Mouse (Mus musculus) spleen, postnatal 36 days (tissue): ENCODE measurements around the gene Bpifb9a.
"Not testable (repeated sequence)": the region's sequence is repeated elsewhere in the genome, so short reads cannot be mapped to it uniquely, and the experiment has no call there.

Source experiments
- DNase-seq, 2 experiments: peaks; one replicate each; pipeline ENCODE4 v3.0.0; 2022; ENCODE audit warnings: low spot score in 2 of 2, mixed read lengths in 1 of 2

The Bpifb9a gene

DNA sequence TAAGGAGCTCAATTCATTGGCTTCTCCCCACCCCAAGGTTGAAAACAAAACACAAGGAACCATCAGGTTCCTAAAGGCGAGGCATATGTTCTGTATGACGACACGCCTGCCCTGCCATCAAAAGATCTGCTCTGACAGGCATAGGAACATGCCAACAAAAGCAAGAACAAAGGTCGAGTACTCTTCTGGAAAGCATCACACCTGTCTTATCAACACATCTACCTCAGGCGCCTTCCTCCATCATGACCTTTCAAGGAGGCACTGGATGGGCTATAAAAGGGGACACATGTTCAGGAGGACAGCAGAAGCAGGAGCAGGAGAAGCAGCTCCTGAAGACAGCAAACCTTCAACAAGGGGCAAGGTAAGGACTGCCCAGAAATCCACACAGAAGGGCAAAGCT, at the start of gene Bpifb9a:
TSS of gene Bpifb9a (plus strand) at position 301 of the 400 bp plus-strand sequence.
- DNase-seq = not testable (repeated sequence)

DNA sequence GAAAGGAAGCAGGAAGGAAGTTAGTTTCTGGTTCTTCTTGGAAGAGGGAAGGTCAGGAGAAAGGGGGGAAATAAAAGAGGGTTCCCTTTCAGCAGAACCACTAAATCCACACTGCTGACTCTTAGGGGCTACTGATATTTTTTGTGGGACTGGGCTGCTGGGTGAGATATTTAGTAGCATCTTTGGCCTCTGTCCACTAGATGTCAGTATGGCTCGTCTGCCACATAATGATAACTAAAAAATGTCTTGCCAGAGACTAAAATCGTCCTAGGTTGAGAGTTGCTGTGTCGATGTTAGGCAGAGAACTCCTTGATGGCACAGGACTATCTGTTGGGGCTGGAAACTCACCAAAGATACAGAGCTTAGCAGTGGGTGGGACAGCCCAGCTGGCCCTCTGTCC, 48.5 kb upstream of the Bpifb9a start:
- DNase-seq = no peak

GRCm38 (mm10) chr2:154211121-154211520, 46.5 kb upstream of the Bpifb9a start:
- DNase-seq = no peak

DNA sequence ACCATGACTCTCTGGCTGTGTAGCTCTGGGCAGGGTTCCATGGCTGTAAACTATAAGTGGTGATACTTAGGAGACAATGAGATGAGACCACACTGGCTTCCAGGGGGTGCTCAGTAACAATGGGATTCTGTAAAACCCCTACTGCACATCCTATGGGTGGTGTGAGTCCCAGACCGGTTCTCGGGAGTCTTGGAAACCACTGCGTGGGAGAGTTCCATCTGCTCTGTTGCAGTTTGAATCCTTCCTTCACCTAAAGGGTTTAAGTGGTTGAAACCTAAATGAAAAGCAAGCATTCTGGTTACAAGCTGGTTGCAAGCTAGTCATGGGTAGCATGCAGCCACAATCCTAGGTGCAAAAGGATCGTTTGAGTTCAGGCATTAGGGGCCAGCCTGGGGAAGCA, 45.8 kb upstream of the Bpifb9a start:
- no peak for DNase-seq

GRCm38 (mm10) chr2:154215191-154215590, 42.5 kb upstream of the Bpifb9a start:
- peak; percentile 20 to 24 for DNase-seq

DNA sequence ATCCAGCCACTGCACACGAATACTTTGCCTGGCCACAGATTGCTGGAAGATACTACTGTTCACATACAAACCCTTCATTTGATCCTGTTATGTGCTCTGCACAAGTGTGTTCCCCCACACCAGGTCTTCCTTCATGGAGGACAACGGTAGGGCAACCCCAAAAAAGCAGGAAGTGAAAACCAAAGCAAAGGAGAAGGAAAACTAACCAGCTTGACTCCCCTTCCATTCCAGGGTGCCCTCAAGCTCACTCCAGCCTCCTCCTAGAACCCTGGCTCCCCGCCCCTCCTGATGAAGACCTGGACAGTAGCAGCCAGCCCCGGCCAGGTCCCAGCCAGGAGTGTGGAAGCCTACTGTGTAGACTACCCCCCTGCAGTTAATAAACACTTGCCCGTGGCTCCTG, 37.7 kb upstream of the Bpifb9a start:
- no peak for DNase-seq

GRCm38 (mm10) chr2:154223265-154223916, 34.3 kb upstream of the Bpifb9a start, which contains the start of gene Bpifb5:
Gene Bpifb5, plus strand, starts transcription at chr2:154223742.
- peak in 1 of 2 experiments; percentile 3 for DNase-seq

GRCm38 (mm10) chr2:154223917-154224273, 33.8 kb upstream of the Bpifb9a start:
- no peak for DNase-seq

GRCm38 (mm10) chr2:154226991-154227390, 30.7 kb upstream of the Bpifb9a start:
- DNase-seq = no peak

DNA sequence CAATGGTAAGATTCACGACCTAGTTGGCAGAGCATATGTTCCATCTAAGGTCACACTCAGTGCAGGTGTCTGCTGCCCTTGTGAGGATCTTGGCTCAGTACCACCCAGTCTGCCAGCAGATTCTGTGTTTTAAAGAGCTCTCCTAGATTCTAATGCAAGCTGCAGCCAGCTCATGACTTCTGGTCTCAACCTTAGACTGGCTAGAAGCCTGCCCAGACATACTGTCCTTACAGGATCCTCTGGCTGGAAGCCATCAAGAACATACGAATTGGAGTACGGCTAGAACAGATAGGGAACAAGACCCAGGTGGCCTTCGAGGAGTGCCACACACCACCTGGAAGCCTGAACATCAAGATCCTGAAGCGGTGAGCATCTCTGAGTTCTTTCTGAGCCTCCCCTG, 29.8 kb upstream of the Bpifb9a start:
- DNase-seq = no peak

GRCm38 (mm10) chr2:154233426-154233825, 24.2 kb upstream of the Bpifb9a start:
- DNase-seq = no peak

DNA sequence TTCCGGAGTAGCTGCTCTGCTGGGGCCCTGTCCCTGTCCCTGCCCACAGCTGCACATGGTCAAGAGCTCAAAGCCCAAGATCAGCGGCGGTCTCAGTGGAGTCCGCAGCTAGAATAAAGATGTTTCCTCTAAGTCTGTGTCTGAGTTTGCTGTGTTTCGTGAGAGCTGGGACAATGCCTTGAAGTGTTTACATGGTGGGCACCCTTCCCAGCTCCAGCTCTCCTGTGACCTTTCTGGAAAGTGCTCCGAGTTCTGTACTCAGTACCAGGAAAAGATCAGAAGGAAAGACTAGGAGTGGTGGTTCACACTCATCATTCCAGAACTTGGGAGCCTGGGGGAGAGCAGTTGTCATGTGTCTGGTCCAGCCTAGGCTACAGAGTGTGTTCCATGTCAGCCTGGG, 16.9 kb upstream of the Bpifb9a start:
- DNase-seq = no peak

DNA sequence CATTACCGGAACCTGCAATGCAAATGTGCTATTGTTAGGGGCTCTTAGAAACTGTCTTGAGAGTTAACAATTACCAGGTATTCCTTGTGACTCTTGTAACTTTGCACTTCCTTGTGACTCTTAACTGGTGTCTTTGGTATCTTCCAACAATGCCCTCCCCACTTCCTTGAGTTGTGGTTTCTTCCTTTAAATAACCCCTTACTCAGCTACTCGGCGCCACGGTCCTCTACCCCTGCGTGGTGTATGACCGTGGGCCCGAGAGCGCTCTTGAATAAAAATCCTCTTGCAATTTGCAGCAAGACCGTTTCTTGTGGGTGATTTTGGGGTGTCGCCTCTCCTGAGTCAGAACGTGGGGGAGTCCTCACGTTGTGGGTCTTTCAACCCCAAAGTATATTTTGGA, 14.9 kb upstream of the Bpifb9a start:
- DNase-seq = not testable (repeated sequence)

DNA sequence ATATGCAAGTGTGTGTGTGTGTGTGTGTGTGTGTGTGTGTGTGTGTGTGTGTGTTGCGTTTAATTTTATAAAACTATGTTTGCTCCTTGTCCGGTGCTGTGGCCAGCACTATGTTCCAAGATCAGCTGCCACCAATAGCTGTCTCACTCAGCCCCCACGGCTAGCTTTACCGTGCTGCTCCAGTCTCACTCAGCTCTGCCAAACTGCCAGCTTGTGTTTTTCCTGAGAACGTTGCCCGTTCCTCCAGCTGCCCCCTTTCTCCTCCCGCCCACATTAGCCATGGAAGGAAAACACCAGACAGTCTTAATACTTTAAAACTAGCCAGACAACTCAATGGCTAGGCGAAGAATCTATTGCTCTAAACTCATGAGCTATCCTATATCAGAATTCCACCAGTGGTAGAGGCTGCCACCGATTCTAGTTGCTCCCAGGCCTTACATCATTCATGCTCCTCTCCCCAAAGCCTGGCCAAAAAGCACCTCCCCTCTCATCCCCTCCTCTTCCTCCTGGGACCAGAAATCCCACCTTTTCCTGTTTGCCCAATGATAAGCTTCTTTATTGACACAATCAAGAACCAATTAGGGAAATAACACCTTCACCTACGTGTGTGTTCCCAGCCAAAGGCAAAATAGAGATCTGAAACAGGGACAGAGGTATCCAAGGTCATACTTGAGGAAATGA, 14.2 kb upstream of the Bpifb9a start:
- no peak for DNase-seq

GRCm38 (mm10) chr2:154245322-154245721, 12.3 kb upstream of the Bpifb9a start:
- DNase-seq = no peak

- DNase-seq = not testable (repeated sequence)
Observed at GRCm38 (mm10) chr2:154255254-154255653, 2.4 kb upstream of the Bpifb9a start.

DNA sequence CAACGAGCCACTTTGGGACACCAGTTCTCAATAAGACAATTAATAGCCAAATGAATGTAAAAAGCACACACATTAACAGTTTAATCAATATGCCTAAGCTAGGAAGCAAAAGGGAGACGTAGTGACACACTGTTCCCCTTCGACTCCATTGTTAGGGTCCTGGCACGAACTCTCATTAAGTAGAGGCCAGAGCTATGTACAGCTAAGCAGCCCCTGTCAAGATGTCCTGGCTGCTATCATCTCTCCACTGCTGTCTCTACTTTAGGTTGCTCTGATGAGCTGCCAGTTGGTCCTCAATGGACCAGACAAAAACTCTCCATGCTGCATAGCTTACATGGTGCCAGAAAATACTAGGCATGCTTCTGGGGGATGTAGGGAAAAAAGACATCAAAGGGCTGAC, 1.9 kb upstream of the Bpifb9a start:
- no peak for DNase-seq

DNA sequence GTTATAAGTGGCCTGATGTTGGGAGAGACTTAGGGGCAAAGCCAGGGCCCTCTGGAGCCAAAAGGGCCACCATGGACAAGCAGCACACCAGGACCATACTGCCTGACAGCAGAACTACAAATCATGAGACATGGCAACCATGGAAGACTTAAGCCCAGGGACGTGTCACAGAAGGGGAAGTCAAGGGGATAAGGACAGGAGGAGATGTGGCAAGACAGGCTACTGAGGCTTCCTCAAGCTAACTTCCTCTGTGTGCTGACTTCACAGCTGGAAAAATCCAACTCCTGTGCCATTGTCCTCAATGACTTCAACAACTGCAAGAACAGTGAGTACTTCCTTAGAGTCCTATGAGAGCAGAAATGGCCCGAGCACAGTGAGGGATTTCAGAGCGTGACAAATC, 6.7 kb downstream of the Bpifb9a start:
- DNase-seq = not testable (repeated sequence)

DNA sequence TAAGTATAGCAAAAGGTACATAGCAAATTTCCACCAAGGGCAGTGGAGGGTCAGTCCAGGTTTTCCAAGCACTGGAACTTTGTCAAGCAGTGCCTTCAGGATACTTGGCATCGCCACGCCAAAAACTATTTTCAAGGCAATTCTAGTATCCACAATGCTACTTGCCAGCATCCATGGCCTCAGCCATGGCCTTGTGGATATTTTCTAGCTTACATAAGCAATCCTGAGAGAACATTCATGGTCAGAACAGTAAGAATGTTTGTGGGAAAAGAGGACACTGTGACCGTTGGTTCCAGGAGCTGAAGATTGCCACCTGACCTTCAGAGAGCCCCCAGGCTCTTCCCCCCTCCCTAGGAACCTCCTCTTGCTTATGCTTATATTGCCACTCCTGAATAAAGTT, 34.2 kb downstream of the Bpifb9a start:
- DNase-seq = not testable (repeated sequence)

DNA sequence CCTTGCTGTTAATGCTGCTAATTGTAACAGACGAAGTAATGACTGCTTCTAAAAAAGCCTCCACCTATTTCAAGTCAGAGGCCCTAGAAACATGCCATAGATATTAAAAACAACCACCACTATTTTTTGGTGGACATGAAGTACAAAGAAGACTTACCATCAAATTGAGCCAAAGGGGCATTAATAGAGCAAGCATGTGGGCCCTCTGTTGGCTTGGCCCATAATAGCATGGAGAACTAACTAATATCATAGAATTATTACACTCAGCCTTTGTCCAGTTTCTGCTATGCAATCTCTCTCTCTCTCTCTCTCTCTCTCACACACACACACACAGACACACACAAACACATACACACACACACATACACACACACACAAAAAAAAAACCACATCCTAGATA, 35.2 kb downstream of the Bpifb9a start:
- DNase-seq = no peak

DNA sequence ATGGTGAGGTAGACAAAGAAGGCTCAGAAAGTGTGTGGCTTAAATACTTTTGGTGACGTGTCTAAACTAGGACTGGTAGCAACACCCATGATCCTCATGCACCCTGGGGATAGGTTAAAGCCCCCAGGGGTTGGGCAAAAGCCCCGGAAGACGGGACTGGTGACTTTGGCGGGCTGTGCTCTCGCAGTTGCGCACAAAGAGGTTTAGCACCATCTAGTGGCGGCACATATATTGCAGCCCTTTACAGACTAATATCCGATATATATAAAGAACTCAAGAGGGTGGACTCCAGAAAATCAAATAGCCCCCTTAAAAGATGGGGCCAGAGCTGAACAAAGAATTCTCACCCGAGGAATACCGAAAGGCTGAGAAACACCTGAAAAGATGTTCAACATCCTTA, 37.1 kb downstream of the Bpifb9a start:
- peak in 1 of 2 experiments; percentile 10 for DNase-seq

DNA sequence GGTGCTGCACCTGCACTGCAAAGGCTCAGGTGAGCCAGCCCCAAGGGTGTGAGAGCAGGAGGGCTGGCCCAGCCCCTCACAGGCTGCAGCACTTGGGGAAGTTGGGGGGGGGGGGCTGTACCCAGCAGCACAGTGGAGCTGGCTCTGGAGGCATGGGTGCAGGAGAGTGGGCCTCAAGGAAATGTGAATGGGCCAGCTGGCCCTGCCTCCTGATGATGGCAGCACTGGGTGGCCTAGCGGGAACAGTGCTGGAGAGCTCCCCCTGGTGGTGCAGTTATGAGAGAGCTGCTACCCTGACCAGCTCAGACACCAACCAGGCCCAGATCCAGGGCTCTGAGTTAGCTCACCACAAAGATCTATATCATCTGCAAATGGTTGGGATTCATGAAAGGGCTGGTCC, 42.8 kb downstream of the Bpifb9a start:
- peak; percentile 49 to 59 for DNase-seq

GRCm38 (mm10) chr2:154301763-154302162, 44.1 kb downstream of the Bpifb9a start:
- DNase-seq = no peak
